Mouse (Mus musculus) olfactory bulb, adult 2 months (tissue): Measurements from ENCODE around the gene Troap.

Experiments used
- CTCF ChIP-seq: fragments of 200-500 bp; IDR thresholded peaks from 2 replicates; pipeline ENCODE4 v1.5.1; 2012; ENCODE audit warnings: low read depth, mild to moderate bottlenecking, low read length, moderate library complexity; ENCODE audit not compliant: insufficient read depth
- POLR2A ChIP-seq: fragments of 200-500 bp; IDR thresholded peaks from 2 replicates; pipeline ENCODE4 v1.6.1; 2012; ENCODE audit warnings: mild to moderate bottlenecking, low read depth, low read length, moderate library complexity; ENCODE audit not compliant: insufficient read depth

DNA sequence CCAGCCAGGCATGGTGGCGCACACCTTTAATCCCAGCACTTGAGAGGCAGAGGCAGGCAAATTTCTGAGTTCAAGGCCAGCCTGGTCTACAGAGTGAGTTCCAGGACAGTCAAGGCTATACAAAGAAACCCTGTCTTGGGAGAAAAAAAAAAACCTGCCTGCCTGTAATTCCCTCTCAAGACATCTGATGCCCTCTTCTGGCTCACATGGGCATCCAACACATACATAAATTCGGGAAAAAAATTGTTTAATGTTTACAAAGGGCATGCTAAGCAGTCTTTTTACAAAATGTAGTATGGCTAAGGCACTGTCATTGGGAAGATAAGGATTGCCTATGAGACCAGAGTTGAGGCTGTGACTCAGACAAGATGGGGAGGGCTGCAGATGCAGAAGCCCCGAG is 5.4 kb downstream of the Troap start:
- TF ChIP-seq CTCF (no peak), POLR2A (no peak)
